Mouse (Mus musculus) G1E (cell line): ENCODE measurements at regions not wholly inside any gene's neighbourhood (a gene's known extent, or its start where the extent isn't known, plus 50 kb on each side); places are given as distances from the start of the nearest gene placed in this dataset.

Experiments
- ATAC-seq: 2 replicates; pipeline ENCODE4 v1.8.0; 2016; ENCODE audit warnings: mild to moderate bottlenecking; ENCODE audit not compliant: insufficient number of reproducible peaks, poor library complexity, low FRiP score, severe bottlenecking; ENCODE audit errors: extremely low read depth
- DNase-seq: peaks from one replicate; pipeline ENCODE4 v3.0.0; 2012; ENCODE audit warnings: low spot score
- H3K27me3 ChIP-seq: 2 replicates; pipeline ENCODE4 v1.6.1; 2012; ENCODE audit warnings: mild to moderate bottlenecking, low read length, inconsistent platforms; ENCODE audit not compliant: insufficient read depth
- H3K36me3 ChIP-seq: replicated peaks from 2 replicates; pipeline ENCODE3; 2012; ENCODE audit warnings: mild to moderate bottlenecking, inconsistent platforms
- H3K4me1 ChIP-seq: 2 replicates; pipeline ENCODE4 v1.6.1; 2012; ENCODE audit warnings: low read depth, low read length, inconsistent platforms, mixed read lengths; ENCODE audit not compliant: insufficient read depth
- H3K4me3 ChIP-seq: 2 replicates; pipeline ENCODE4 v1.5.1; 2012; ENCODE audit warnings: low read depth, mild to moderate bottlenecking, inconsistent platforms, low read length, moderate library complexity, mixed read lengths
- H3K9me3 ChIP-seq: replicated peaks from 2 replicates; pipeline ENCODE4 v1.6.1; 2012; ENCODE audit warnings: inconsistent platforms
- CTCF ChIP-seq: IDR thresholded peaks from 2 replicates; pipeline ENCODE4 v1.5.1; 2012; ENCODE audit warnings: low read depth, low read length, inconsistent platforms, mixed read lengths
- GATA1 ChIP-seq: IDR thresholded peaks from 2 replicates; pipeline ENCODE4 v1.6.1; 2012; ENCODE audit warnings: borderline replicate concordance, low read length, inconsistent platforms, mixed read lengths
- GATA2 ChIP-seq: IDR thresholded peaks from 2 replicates; pipeline ENCODE4 v1.6.1; 2012; ENCODE audit warnings: low read depth, low read length, inconsistent platforms, borderline replicate concordance
- POLR2AphosphoS5 ChIP-seq: IDR thresholded peaks from 2 replicates; pipeline ENCODE4 v1.6.1; 2012; ENCODE audit warnings: low read depth, low read length, inconsistent platforms; ENCODE audit not compliant: insufficient replicate concordance
- TAL1 ChIP-seq: conservative IDR thresholded peaks from 2 replicates; pipeline ENCODE4 v1.6.1; 2012; ENCODE audit warnings: low read depth, low read length, inconsistent platforms, mixed read lengths

- ATAC-seq (no peak), DNase-seq (no peak)
- H3K9me3 ChIP-seq: no peaks in the 10 kb centered on the region
- H3K36me3 ChIP-seq: no peaks in the 10 kb centered on the region
- peaks cover 2% of the 10 kb centered on the region; the same call in 1 of the 2 replicates for H3K27me3 ChIP-seq
- no peak overlapping the region for H3K4me3 ChIP-seq
- H3K4me1 ChIP-seq: no peaks in the 10 kb centered on the region
- TF ChIP-seq POLR2AphosphoS5: no peak
- TF ChIP-seq TAL1: no peak
Measured at GRCm38 (mm10) chr3:58169786-58170185, 244.7 kb upstream of the Tsc22d2 start.

GRCm38 (mm10) chr3:58172096-58172495 is 242.4 kb upstream of the Tsc22d2 start:
- ATAC-seq (no peak), DNase-seq (no peak)
- Histone ChIP-seq H3K9me3 (no peaks in the 10 kb centered on the region), H3K36me3 (no peaks in the 10 kb centered on the region), H3K4me3 (no peak overlapping the region), H3K4me1 (no peaks in the 10 kb centered on the region), H3K27me3 (peaks cover 2% of the 10 kb centered on the region; the same call in 1 of the 2 replicates)
- TF ChIP-seq TAL1 (no peak), GATA2 (no peak), POLR2AphosphoS5 (no peak), CTCF (no peak), GATA1 (no peak)

- H3K36me3 ChIP-seq: no peaks in the 10 kb centered on the region
Measured at GRCm38 (mm10) chr3:58173821-58174220, 240.7 kb upstream of the Tsc22d2 start.

GRCm38 (mm10) chr3:58181715-58182114 is 232.8 kb upstream of the Tsc22d2 start:
- Histone ChIP-seq H3K27me3 (no peaks in the 10 kb centered on the region), H3K4me1 (no peaks in the 10 kb centered on the region), H3K36me3 (no peaks in the 10 kb centered on the region), H3K4me3 (no peak overlapping the region), H3K9me3 (no peaks in the 10 kb centered on the region)
- TF ChIP-seq GATA1 (no peak), GATA2 (no peak), CTCF (no peak), POLR2AphosphoS5 (no peak), TAL1 (no peak)
- DNase-seq (no peak), ATAC-seq (no peak)

More at GRCm38 (mm10) chr3:58173821-58174220, 240.7 kb upstream of the Tsc22d2 start:
- DNase-seq (no peak), ATAC-seq (no peak)
- no peak for TF ChIP-seq CTCF
- TF ChIP-seq POLR2AphosphoS5: no peak
- no peak for TF ChIP-seq GATA1
- no peak for TF ChIP-seq GATA2
- TF ChIP-seq TAL1: no peak
- Histone ChIP-seq H3K27me3 (no peaks in the 10 kb centered on the region), H3K4me3 (no peak overlapping the region), H3K9me3 (no peaks in the 10 kb centered on the region), H3K4me1 (no peaks in the 10 kb centered on the region)

- Histone ChIP-seq H3K9me3 (no peaks in the 10 kb centered on the region), H3K4me1 (no peaks in the 10 kb centered on the region), H3K36me3 (no peaks in the 10 kb centered on the region), H3K27me3 (no peaks in the 10 kb centered on the region), H3K4me3 (no peak overlapping the region)
- DNase-seq (no peak), ATAC-seq (no peak)
- TF ChIP-seq GATA2 (no peak), GATA1 (no peak), POLR2AphosphoS5 (no peak), TAL1 (no peak), CTCF (no peak)
Measured at GRCm38 (mm10) chr3:58182299-58182698, 232.2 kb upstream of the Tsc22d2 start.

- TF ChIP-seq CTCF (no peak), TAL1 (no peak), GATA1 (no peak), POLR2AphosphoS5 (no peak), GATA2 (no peak)
- Histone ChIP-seq H3K36me3 (no peaks in the 10 kb centered on the region), H3K4me3 (no peak overlapping the region), H3K27me3 (no peaks in the 10 kb centered on the region), H3K4me1 (no peaks in the 10 kb centered on the region), H3K9me3 (no peaks in the 10 kb centered on the region)
- ATAC-seq: no peak
- DNase-seq: no peak
Measured at GRCm38 (mm10) chr3:58183279-58183678, 231.2 kb upstream of the Tsc22d2 start.

- H3K36me3 ChIP-seq: no peaks in the 10 kb centered on the region
- H3K9me3 ChIP-seq: no peaks in the 10 kb centered on the region
- ATAC-seq: no peak
- H3K4me3 ChIP-seq: no peak overlapping the region
- DNase-seq: no peak
- peaks cover 5% of the 10 kb centered on the region for H3K27me3 ChIP-seq
- H3K4me1 ChIP-seq: no peaks in the 10 kb centered on the region
- no peak for TF ChIP-seq TAL1
- TF ChIP-seq GATA2: no peak
- TF ChIP-seq CTCF: no peak
- TF ChIP-seq GATA1: no peak
- TF ChIP-seq POLR2AphosphoS5: no peak
Measured at GRCm38 (mm10) chr3:58200462-58200861, 214.1 kb upstream of the Tsc22d2 start.
